Mouse (Mus musculus) layer of hippocampus, postnatal 14 days (tissue): Measurements from ENCODE around the gene Gm49358. TPM values are rescaled to one million over a fixed set of nuclear protein-coding genes. Genes with fewer than 3 reads are reported as not detected.

ENCODE experiments used
- DNase-seq, 2 experiments: peaks; one replicate each; pipeline ENCODE4 v3.0.0; 2021 to 2022; ENCODE audit warnings: low spot score in 2 of 2, mixed read lengths in 1 of 2
- total RNA-seq, 2 experiments: library from RNA; stranded (reverse); gene quantifications; 2 replicates each; pipeline ENCODE4 v1.2.3; 2021

Gm49358 gene
- total RNA-seq, 2 experiments from 2014 or later: 42.4 to 45.8 TPM

DNA sequence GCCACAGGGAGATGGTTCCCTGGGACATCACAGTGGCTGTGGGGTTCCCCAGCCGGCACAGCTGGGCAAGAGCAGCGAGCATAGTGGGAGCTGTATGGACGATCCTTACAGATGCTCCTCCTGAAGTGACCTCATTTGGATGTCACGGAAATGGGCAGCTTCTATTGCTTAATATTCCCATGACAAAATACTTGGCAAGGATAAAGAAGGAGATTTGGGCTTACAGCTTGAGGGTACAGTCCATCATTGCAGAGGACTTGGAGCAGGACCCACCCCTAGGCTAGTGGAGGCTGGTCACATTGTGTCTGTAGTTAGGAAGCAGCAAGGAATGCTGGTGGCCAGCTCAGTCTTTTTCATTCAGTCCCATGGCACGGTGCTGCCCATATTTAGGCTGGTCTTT, 46.8 kb downstream of the Gm49358 start:
- DNase-seq: no peak

DNA sequence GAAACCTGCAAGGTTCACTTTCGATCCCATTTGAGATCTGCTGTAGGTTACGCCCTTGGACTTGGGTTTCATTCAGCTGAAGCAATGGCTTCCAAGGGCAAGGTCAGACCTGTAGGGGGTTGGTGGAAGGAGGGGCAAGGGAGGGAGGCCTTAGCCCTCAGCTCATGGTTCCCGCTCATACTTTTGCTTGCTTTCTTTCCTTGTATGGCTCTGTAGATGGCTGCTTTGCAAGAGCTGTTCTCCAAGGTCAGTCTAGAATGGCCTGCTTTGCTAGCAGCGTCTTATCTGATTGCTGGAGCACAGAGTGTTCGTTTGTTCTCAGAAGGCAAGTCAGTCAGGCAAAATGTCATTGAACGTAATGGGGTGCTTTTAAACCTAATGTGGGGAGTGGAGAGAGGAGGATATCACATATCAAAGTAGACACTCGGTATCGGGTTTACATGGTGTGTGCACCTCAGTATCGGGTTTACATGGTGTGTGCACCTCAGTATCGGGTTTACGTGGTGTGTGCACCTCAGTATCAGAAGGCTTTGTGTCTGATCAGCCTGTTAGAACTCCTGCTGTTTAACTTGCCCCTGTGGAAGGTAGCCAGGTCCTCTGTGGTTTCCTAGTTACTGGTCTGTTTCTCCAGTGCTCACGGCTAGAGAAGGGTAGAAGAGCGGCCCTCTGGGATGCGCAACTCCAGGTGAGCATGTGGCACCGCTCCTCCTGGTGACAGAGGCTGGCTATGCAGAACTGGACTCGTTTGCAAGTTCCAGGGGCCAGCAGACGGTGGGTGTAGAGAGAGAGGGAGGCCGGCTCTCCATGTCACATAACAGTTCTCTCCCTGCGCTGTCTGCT, 50.7 kb downstream of the Gm49358 start:
- DNase-seq: no peak

DNA sequence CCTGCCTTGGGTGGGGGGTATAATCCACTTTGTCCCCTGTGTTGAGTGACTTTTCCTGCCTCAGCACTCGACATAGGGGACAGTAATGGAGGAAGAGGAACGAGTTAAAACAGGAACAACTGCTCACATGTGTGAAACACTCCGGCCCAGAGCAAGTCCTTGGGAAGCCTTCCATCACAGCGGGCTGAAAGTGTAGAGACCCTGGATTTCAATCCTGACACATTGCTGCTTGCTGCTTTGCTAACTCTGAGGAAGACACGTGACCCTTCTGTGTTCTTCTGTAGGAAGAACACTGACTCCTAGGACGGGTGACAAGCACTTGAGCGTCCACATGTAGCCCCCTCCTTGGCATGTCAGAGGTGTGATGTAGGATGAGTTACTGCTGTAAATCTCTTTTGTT, 51.4 kb downstream of the Gm49358 start:
- no peak for DNase-seq

DNA sequence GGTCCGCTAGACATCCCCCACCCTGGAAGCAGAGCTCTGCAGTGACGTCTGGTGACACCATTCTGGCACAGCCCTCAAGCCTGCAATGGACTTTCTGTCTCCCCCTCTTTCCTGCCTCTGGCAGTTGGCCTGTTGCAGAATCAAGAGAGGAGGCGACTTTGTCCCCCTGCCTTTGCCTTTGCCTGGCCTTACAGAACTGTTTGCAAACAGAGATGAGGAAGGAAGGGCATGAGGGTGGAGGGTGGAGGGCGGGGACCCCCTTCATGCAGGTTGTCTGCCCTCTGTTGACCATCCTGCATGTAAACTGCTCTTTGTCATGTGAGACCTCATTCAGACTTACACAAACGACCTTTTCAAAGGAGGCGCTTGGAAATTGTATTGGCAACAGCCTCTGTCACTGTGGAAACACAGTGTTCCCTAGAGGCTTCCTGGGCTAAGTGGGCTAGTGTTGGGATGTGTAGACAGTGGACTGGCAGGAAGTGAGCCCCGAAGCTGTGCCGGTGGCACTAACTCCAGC, 55.9 kb downstream of the Gm49358 start:
- DNase-seq: peak; percentile 55 to 65

DNA sequence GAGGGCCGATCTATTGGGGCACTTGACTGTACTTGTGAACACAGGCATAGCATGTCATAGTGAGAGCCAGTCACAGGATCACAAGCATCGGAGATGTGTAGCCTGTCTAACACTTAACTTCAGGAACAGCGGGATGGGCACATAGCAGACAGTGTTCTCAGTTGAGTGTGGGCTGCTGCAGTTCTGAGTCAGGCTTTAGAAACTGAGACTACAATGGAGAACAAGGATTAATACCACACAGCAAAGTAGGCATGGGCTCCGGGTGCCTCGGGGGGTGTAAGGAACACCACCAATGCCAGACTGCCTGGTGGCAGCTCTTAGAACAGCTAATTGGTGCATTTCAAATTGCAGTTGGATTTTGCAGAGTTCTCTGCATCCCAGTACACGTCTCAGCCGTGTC, 57.2 kb downstream of the Gm49358 start:
- no peak for DNase-seq

DNA sequence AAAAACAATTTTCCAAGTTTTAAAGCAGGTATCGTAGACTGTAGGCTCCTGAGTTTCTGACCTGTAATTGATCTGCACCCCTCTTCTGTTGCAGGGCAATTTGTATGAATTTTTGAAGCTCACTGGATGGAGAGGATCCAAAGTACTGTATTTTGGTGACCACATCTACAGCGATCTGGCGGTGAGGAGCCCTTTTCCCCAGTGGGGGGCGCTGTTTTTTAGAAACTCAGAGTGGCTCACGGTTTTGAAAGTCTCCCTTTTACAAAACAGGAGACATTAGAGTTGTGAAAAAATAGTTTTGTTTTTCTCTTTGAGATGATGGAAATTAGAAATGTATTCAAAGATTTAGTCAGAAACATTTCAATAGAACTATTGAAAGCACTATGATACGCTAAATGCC, 60.3 kb downstream of the Gm49358 start:
- no peak for DNase-seq

DNA sequence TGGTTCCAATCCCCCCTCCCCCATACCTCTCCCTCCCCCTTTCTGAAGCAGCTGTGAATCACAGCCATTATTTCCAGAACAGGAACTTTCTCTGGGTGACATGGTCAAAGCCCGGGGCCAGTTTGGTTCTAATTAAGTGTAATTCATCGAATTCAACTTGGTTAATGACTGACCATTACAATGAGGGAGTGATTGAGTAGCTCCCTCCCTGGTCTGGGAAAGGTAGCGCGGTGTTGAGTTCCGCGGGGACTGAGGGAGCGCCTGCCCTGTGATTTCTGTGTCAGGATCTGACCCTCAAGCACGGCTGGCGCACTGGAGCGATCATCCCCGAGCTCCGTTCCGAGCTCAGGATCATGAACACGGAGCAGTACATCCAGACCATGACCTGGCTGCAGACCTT, 61.1 kb downstream of the Gm49358 start:
- no peak for DNase-seq

DNA sequence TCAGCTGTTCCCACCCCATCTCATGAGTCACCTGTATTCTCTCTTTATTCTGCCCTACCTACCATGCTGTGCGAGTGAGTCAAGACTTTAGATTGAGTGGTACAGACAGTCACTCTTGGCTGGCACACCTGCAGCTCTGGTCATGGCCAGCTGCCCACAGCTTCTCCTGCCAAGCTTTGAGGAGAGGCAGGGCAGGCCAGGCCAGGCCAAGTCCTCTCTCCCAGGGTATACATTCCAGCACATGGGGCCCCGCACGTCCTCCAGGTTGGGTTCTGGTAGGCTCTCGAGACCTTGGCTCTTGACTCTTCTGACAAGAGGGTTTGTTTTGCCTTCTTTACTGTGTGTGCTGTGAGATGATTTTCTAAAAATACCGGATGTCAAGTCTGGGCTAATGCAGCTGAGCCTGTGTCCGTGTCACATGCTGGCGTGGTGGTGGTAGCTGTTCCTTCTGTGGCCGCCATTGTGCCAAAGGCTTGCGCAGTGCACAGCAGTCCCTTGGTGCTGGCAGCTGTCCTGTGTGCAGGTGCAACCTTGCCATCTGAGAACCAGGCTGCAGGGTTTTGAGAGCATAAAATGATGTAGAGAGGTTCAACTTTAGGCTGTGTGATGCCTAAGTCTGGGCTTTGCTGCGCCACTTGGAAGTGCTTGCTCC, 62.2 kb downstream of the Gm49358 start:
- no peak for DNase-seq

DNA sequence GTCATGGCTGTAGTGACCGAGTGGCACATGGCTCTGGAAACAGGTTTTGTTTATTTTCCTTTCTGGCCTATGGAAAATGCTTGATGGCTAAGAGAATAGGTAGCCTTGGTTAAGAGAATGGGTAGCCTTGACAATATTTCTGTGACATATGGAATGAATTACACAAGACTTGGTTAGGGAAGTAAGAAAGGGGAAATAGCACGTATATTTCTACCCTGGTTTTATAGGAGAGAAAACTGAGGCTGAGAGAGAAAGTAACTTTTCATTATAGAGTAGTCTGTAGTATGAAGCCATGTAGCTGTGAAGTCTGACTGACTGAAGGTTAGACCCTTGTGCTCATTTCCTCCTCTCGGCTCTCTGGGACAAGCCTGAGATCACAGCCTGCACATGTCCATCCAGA, 63.2 kb downstream of the Gm49358 start:
- DNase-seq: no peak

DNA sequence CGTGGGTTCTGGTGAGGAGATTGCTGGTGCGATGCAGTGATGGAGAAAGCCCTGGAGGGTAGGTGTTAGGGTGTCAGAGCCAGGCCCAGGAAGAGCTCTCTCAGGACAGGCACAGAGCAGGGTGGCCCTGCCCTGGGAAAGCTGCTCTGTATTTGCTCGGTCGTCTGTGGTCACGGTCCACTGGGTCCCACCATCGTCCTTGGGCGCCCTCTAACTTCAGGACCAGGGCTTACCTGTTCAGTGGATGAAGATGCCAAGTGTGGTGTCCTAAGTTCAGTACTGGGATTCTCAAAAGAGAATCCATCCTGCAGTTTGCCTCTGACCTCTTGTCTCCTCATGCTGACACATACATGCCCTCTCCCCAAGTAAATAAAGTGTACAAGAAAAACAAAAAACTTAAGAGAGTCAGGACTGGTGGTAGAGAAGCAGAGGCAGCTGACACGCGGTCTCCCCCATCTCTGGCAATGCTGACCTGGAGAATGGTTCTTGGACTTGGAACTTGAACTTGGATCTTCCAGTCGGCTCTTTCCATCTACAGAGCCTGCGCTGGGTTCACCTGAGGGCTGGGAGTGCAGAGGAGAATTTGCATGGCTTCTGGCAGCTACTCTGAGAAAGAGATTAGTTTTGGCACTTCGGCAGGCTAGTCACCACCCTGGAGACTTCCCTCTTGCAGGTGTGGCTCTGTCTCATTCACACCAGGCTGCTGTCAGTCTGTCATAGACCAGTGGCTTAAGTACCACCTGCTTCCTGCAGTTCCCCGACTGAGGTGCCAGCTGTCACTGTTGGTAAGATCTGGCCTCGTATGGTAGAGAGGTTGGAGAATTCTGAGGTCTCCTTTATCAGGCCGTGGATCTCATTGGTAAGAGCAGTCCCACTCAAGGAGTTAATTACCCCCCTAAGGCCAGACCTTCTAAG, 64.7 kb downstream of the Gm49358 start:
- DNase-seq: no peak

DNA sequence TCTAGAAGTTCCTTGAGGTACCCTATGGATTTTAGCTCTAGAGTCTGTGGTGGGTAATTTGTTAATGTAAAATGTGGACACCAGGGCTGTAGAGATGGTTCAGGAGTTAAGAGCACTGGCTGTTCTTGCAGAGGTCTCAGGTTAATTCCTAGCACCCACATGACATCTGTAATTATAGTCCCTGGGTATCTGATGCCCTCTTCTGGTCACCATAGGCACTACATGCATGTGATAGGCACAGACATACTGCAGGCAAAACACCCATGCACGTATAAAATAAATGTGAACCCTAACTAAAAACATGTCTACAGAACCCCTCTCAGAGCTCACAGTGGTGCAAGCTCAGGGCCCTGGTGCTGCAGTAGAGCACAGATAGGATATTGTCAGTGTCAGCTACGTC, 65.7 kb downstream of the Gm49358 start:
- no peak for DNase-seq

DNA sequence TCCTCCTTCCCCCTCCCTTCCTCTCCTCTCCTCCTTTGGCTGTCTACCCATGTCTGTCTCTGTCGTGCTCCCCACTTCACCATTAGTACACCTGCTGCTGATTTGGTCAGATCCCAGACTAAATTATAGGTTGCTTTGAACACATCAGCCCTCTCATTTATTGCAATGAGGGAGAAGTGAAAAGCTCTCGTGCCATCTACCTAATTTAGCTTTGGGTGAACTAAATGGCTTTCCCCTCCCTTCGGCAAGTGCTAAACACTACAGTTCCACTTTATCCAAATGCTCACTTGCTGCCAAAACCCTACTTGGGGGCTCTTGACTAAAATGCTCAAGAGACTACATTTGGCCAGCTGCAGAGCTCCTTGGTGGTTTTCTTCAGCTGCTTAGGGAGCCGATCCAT, 73.0 kb downstream of the Gm49358 start:
- no peak for DNase-seq

DNA sequence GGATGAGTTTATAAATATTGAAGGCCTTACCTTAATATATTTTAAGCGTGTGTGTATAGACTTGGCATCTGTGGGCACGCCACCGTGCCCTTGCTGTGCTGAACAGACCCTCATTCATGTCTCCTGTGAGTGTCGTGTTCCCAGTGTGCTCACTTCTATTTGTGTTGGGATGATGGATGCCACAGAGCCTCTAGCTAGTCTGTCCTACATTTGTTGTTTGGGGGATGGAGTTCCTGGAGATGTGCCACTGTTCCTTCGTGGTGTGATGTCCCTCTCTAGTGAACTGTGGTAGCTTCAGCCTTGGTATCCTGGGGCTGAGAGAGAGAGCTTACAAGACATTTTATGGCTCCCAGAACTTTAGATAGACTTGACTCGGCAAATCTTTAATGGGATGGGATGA, 75.1 kb downstream of the Gm49358 start:
- no peak for DNase-seq

DNA sequence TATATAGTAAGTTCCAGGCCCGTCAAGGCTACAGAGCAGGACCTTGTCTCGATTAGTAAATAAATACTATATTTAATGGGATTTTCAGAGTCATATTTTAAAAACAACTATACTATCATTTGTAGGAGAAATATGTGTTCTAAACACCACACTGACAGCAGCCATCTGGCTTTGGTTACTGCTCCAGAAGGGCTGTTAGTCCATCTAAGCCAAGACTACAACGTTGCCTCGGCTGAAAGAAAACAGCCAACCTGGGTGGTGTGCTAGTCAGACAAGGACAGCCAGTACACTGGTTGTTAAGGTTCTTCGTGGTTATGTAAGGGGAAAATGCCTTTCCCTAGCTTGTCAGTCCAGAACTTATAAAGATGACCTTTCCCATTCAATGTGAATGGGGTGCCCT, 78.9 kb downstream of the Gm49358 start:
- peak in 1 of 2 experiments; percentile 68 for DNase-seq

DNA sequence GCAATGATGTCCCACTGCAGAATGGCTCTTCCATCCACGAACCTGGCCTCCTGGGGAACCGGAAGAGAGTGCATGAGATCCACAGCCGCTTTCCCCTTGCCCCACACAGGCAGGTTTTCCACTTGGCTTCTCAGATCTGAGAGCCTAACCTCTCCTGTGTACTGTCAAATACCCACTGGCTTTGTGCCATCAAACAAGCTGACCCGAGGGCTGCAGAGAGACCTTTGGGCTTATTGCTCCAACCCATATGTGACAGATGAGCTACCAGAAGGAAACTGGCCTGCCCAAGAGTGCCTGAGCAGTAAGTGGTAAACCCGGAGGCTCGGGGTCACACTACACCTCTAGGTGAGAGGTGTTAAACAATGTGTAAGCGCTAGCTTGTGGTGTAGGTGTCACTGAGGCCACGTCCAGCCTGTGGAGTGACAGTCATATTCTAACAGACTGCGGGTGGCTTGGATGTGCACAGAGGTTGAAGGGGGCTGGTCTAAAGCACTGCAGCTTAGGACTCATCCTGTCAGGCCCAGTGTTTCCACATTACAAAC, 83.2 kb downstream of the Gm49358 start:
- no peak for DNase-seq

DNA sequence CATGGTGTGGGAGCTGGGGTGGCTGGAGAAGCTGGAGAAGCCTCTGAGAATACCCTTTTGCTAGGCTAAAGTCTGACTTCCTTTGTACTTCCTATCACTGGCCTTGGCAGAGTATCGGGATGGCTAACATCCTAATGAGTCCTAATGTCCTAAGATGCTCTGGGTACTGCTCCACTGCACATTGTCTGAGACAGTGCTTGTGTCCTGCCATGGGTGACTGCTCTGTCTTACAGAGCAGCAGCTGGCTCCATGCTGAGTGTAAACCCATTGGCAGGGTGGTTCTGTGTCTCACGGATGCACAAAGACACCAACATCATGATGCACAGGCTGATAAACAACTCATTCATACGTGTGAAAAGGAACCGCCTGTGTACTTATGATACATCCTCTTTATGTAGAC, 85.3 kb downstream of the Gm49358 start:
- DNase-seq: no peak

DNA sequence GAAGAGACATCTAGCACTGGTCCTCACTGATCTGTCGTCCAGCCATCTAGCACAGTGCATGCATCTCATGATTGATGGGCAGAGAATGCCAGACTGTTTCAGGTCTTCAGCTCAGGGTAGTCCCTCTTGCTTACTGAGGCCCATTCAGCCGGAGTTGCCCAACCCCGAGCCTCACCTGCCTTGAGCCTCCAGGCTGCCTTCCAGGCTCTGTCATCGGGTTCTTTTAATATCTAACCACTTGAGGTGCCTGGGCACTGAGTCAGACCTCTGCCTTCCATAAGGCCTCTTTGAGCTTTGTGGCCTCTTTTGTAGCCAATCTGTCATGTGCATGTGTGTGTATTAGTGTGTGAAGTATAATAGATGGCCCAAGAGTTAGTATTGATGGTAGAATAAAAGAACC, 85.7 kb downstream of the Gm49358 start:
- DNase-seq: no peak

DNA sequence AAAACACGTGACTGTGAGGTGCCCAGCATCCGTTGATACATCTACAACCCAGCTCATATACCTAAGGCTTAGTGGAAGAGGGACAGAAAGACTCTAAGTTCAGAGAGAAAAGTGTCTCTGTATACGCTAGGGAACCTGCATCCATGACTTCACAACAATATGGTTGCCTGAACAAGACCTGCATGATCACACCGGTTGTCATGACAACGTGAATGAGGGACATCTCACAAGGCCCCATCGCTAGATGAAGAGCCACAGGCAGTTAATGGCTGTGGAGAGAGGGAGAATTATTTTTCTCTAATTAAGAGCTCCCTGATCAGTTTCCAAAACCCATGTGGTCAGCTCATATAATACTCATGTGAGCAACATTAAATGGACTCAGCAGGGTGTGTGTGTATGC, 88.4 kb downstream of the Gm49358 start:
- DNase-seq: no peak

DNA sequence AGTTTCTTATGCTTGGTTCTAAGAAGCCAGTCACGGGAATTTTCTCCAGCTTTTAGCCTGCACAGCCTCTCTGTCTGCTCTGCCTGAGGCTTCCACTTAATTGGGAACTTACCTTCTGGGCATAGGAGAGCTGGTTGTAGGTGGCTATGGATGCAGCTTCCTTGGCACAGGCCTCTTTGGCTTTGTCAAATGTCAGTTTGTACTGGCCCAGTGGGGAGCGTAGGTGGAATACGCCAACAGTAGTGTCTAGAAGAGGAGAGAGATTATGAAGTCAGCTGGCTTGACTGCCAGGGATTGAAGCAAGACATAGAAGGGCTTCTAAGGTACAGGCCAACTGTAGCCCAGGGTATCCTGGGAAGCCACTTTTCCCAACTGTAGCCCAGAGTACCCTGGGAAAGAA, 89.7 kb downstream of the Gm49358 start:
- DNase-seq: no peak

DNA sequence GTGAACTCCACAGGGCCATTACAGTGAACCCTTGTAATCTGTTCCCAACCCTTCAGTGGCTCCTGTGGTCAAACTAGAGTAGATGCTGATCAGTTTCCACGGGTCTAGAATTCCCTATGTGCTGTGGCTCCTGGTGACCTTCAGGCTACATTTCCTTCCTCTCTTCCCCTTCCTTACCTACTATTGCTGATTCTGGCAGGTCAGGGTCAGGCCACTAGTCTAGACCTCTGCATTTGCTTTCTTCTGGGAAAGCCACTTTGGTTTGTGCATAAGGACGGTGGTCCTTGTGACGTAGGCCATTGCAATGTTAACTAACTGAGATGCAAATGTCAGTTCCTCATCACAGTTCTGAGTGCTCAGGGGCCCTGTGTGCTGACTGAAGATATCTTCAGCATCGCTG, 96.6 kb downstream of the Gm49358 start:
- DNase-seq: no peak

DNA sequence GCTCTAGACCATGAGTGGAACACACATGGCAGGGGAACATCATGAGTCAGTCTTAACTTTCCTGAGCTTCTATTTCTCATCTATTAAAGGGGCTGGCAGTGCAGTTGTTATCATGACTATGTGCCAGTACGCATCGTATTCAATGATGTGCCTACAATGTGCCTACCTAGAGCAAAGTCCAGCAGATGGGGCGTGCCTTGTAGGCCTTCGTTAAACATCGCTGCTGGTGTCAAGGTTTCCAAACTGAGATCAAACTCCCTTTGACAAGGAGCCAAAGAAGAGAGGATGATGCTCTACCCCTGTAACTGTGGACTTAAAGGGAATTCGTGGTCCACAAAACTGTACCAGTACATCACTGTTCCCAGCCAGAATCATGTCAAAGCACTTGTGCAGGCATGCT, 98.7 kb downstream of the Gm49358 start:
- DNase-seq: no peak
